ENCODE assay signal across 27 mouse cellular contexts in the genomic region with DNA sequence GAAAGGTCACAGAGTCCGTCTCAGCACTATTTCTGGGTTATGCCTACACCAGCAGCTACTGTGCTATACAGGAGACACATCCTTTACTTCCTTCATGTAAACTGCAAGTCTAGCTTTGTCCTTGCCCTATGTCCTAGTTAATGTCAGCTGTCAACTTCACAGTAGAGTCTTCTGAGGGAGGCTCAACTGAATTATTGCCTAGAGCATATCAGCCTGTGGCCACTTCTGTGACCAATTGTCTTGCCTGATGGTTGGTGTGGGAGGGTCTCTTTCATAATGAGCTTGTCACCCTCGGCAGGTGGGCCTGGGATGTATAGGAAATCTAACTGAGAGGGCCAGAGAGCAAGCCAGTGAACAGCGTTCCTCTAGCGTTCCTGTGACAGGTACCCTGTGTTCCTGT. TPM values are rescaled to one million over a fixed set of nuclear protein-coding genes. Genes with fewer than 3 reads are reported as not detected.
DNase-seq lines count a peak whose midpoint lies in the region; ATAC-seq and TF ChIP-seq lines count a peak whose summit lies in the region.
"Had no signal": no experiment of that assay in that cellular context is flagged by ENCODE, and none has a peak within 500 bp of the region (broad histone marks: within the 10 kb centered on the region; RNA-seq: fewer than 3 reads in every experiment).

No protein-coding gene starts in this region.

- intact Hi-C loops in gastrocnemius, adult 2 months (cut with DNase I): no loop called here

- no peaks in the 10 kb centered on the region for H3K36me3 ChIP-seq in midbrain, embryonic 11.5 days (ENCODE audit: control insufficient read depth, insufficient read depth, low read length)
- no peaks in the 10 kb centered on the region for H3K36me3 ChIP-seq in midbrain, embryonic 14.5 days (ENCODE audit: control insufficient read depth, insufficient read depth, low read length)
- 0 out of 2 replicates have a peak, but pooled peaks cover 3% of the 10 kb centered on the region for H3K36me3 ChIP-seq in liver, embryonic 15.5 days (replicated peaks)
- H3K36me3 ChIP-seq in macrophage (ENCODE audit: inconsistent target): no peaks in the 10 kb centered on the region
- H3K36me3 ChIP-seq: embryonic facial prominence, embryonic 10.5 days; forebrain, embryonic 12.5 days; forebrain, embryonic 15.5 days; hindbrain, embryonic 10.5 days; hindbrain, embryonic 13.5 days had no signal

- no peaks in the 10 kb centered on the region for H3K9me3 ChIP-seq in midbrain, embryonic 11.5 days (ENCODE audit: control insufficient read depth, low read length)
- H3K9me3 ChIP-seq in midbrain, embryonic 14.5 days (ENCODE audit: control insufficient read depth, low read length): no peaks in the 10 kb centered on the region
- no peaks in the 10 kb centered on the region for H3K9me3 ChIP-seq in liver, embryonic 15.5 days (replicated peaks)
- H3K9me3 ChIP-seq: embryonic facial prominence, embryonic 10.5 days; embryonic facial prominence, embryonic 13.5 days; forebrain, embryonic 12.5 days; forebrain, embryonic 15.5 days; G1E; hindbrain, embryonic 10.5 days; hindbrain, embryonic 13.5 days had no signal

- H3K27ac ChIP-seq in gastrocnemius, adult 2 months: peak overlapping the region; percentile 13; the same call in 1 of the 2 replicates
- no peak overlapping the region for H3K27ac ChIP-seq in midbrain, embryonic 11.5 days (ENCODE audit: low read depth, low read length)
- H3K27ac ChIP-seq in midbrain, embryonic 14.5 days (replicated peaks; ENCODE audit: low read depth, low read length): no peak overlapping the region
- H3K27ac ChIP-seq in liver, embryonic 15.5 days (replicated peaks): peak overlapping the region; percentile 84
- H3K27ac ChIP-seq in macrophage: peak overlapping the region; percentile 30
- H3K27ac ChIP-seq: embryonic facial prominence, embryonic 10.5 days; embryonic facial prominence, embryonic 13.5 days; forebrain, embryonic 12.5 days; forebrain, embryonic 15.5 days; hindbrain, embryonic 10.5 days; hindbrain, embryonic 13.5 days had no signal

- no peaks in the 10 kb centered on the region for H3K4me1 ChIP-seq in midbrain, embryonic 11.5 days (ENCODE audit: control insufficient read depth, insufficient read depth, low read length)
- H3K4me1 ChIP-seq in midbrain, embryonic 14.5 days (ENCODE audit: control insufficient read depth, insufficient read depth, low read length): no peaks in the 10 kb centered on the region
- peaks cover 55% of the 10 kb centered on the region for H3K4me1 ChIP-seq in liver, embryonic 15.5 days (replicated peaks)
- H3K4me1 ChIP-seq: forebrain, embryonic 12.5 days; forebrain, embryonic 15.5 days; hindbrain, embryonic 13.5 days had no signal

- WGBS in midbrain, embryonic 11.5 days: 53% methylated on average over 4 of the region's 4 CpGs
- 39% methylated on average over 4 of the region's 4 CpGs for WGBS in midbrain, embryonic 14.5 days
- WGBS in liver, embryonic 15.5 days (ENCODE audit: insufficient replicate concordance): 71% methylated on average over 4 of the region's 4 CpGs
- 90% methylated on average over 4 of the region's 4 CpGs for WGBS in macrophage (ENCODE audit: missing documents)

- no peak overlapping the region for H3K4me3 ChIP-seq in gastrocnemius, adult 2 months
- H3K4me3 ChIP-seq in midbrain, embryonic 11.5 days (ENCODE audit: low read depth, low read length): no peak overlapping the region
- no peak overlapping the region for H3K4me3 ChIP-seq in midbrain, embryonic 14.5 days (replicated peaks; ENCODE audit: low read depth, low read length)
- 0 out of 2 replicates have a peak overlapping the region, but pooled peaks have one; percentile 3 for H3K4me3 ChIP-seq in liver, embryonic 15.5 days (replicated peaks)
- no peak overlapping the region for H3K4me3 ChIP-seq in macrophage (ENCODE audit: inconsistent target)
- H3K4me3 ChIP-seq: embryonic facial prominence, embryonic 10.5 days; embryonic facial prominence, embryonic 13.5 days; erythroblast, embryonic 14.5 days; forebrain, embryonic 12.5 days; forebrain, embryonic 15.5 days; hindbrain, embryonic 10.5 days; hindbrain, embryonic 13.5 days had no signal

- H3K79me2 ChIP-seq in macrophage (ENCODE audit: inconsistent target): no peaks in the 10 kb centered on the region

- H3K9ac ChIP-seq in midbrain, embryonic 11.5 days (ENCODE audit: low read length): no peak overlapping the region
- H3K9ac ChIP-seq in midbrain, embryonic 14.5 days (replicated peaks; ENCODE audit: low read length): no peak overlapping the region
- no peak overlapping the region for H3K9ac ChIP-seq in liver, embryonic 15.5 days
- H3K9ac ChIP-seq: embryonic facial prominence, embryonic 13.5 days; forebrain, embryonic 12.5 days; forebrain, embryonic 15.5 days; hindbrain, embryonic 13.5 days had no signal

- ATAC-seq in midbrain, embryonic 11.5 days (ENCODE audit: low FRiP score): no peak
- ATAC-seq in midbrain, embryonic 14.5 days (ENCODE audit: low FRiP score, low TSS enrichment): no peak
- ATAC-seq in liver, embryonic 15.5 days (ENCODE audit: insufficient read depth): no peak
- ATAC-seq: forebrain, embryonic 15.5 days; hindbrain, embryonic 16.5 days had no signal

- no peak overlapping the region for H3K4me2 ChIP-seq in midbrain, embryonic 11.5 days
- no peak overlapping the region for H3K4me2 ChIP-seq in midbrain, embryonic 14.5 days (ENCODE audit: low read length)
- H3K4me2 ChIP-seq in liver, embryonic 15.5 days: peak overlapping the region; percentile 60; the same call in 1 of the 2 replicates
- H3K4me2 ChIP-seq: embryonic facial prominence, embryonic 13.5 days; forebrain, embryonic 12.5 days; forebrain, embryonic 15.5 days; heart, embryonic 11.5 days; hindbrain, embryonic 13.5 days had no signal

- no peak for DNase-seq in gastrocnemius, adult 2 months
- no peak for DNase-seq in gastrocnemius, postnatal 25 days
- DNase-seq in midbrain, embryonic 11.5 days (ENCODE audit: low spot score, missing footprints): peak; percentile 60
- no peak for DNase-seq in midbrain, embryonic 14.5 days
- no peak for DNase-seq in kidney, postnatal 25 days
- no peak for DNase-seq in frontal cortex, postnatal 36 days (ENCODE audit: low spot score in 2 of 2)
- DNase-seq: adrenal gland, adult 2 months; adrenal gland, postnatal 14 days; cerebellum, adult 11 months; cerebellum, adult 2 months; cerebellum, postnatal 10 days; cerebellum, postnatal 36 days; embryo, embryonic 11 days; gastrocnemius, postnatal 36 days had no signal

- no peaks in the 10 kb centered on the region for H3K27me3 ChIP-seq in midbrain, embryonic 11.5 days (ENCODE audit: control insufficient read depth, insufficient read depth, low read length)
- no peaks in the 10 kb centered on the region for H3K27me3 ChIP-seq in midbrain, embryonic 14.5 days (ENCODE audit: control insufficient read depth, insufficient read depth, low read length)
- no peaks in the 10 kb centered on the region for H3K27me3 ChIP-seq in liver, embryonic 15.5 days
- H3K27me3 ChIP-seq: CH12.LX; embryonic facial prominence, embryonic 13.5 days; forebrain, embryonic 12.5 days; forebrain, embryonic 15.5 days; hindbrain, embryonic 13.5 days had no signal

- no peak for TF ChIP-seq CTCF in gastrocnemius, adult 2 months (IDR thresholded peaks at IDR 0.05)

RNA-seq across cellular contexts. Expression of a gene that starts 11.7 kb away (rescaled TPM):
- 1 to 10 TPM; 2.8 to 3.3 TPM for total RNA-seq in gastrocnemius, adult 2 months (2021)
- 1 to 10 TPM; 2.2 to 2.7 TPM for total RNA-seq in gastrocnemius, postnatal 25 days (2021)
- polyA plus RNA-seq in midbrain, embryonic 11.5 days (2014; fragmentation: Nextera tagmentation; extraction: Ambion mirVana): 4.9 and 5.8 TPM in 2 replicates
- polyA plus RNA-seq in midbrain, embryonic 14.5 days (2014; fragmentation: Nextera tagmentation; extraction: Ambion mirVana): 4.8 and 6.9 TPM in 2 replicates
- polyA plus RNA-seq in liver, embryonic 15.5 days (2015; fragmentation: Nextera tagmentation; extraction: Ambion mirVana): 5.5 and 5.9 TPM in 2 replicates
- total RNA-seq in macrophage (2018; cell fraction: chromatin; rRNA removed): 100 to 1,000 TPM in 4 of 26 experiments, 10 to 100 TPM in 22; 13.6 to 128 (median 43.0) TPM
- 10 to 100 TPM in 18 of 26 experiments, 1 to 10 TPM in 8; 5.3 to 26.5 (median 12.8) TPM for total RNA-seq in macrophage (2018; cell fraction: cytosol; rRNA removed)
- total RNA-seq in macrophage (2018; cell fraction: nucleus; rRNA removed): 100 to 1,000 TPM in 1 of 26 experiments, 10 to 100 TPM in 25; 11.7 to 114 (median 31.0) TPM
- 16.2 to 41.4 TPM (median 17.9 TPM) in 3 replicates for polyA plus RNA-seq in macrophage (2018)
- polyA plus RNA-seq: erythroblast, embryonic 14.5 days had no signal

RNA-seq across cellular contexts. Expression of a gene that starts 11.8 kb away (rescaled TPM):
- 10 to 100 TPM; 20.6 to 21.6 TPM for total RNA-seq in gastrocnemius, adult 2 months (2021)
- total RNA-seq in gastrocnemius, postnatal 25 days (2021): 10 to 100 TPM; 19.1 to 26.4 TPM
- 46.1 and 48.8 TPM in 2 replicates for polyA plus RNA-seq in midbrain, embryonic 11.5 days (2014; fragmentation: Nextera tagmentation; extraction: Ambion mirVana)
- polyA plus RNA-seq in midbrain, embryonic 14.5 days (2014; fragmentation: Nextera tagmentation; extraction: Ambion mirVana): 28.5 and 40.7 TPM in 2 replicates
- 64.6 and 66.5 TPM in 2 replicates for polyA plus RNA-seq in liver, embryonic 15.5 days (2015; fragmentation: Nextera tagmentation; extraction: Ambion mirVana)
- 100 to 1,000 TPM in 20 of 26 experiments, 10 to 100 TPM in 6; 48.7 to 282 (median 168) TPM for total RNA-seq in macrophage (2018; cell fraction: chromatin; rRNA removed)
- total RNA-seq in macrophage (2018; cell fraction: cytosol; rRNA removed): 100 to 1,000 TPM; 397 to 624 (median 488) TPM
- total RNA-seq in macrophage (2018; cell fraction: nucleus; rRNA removed): 100 to 1,000 TPM in 24 of 26 experiments, 10 to 100 TPM in 2; 89.5 to 224 (median 144) TPM
- 515 to 693 TPM (median 583 TPM) in 3 replicates for polyA plus RNA-seq in macrophage (2018)

RNA-seq across cellular contexts. Expression of a gene that starts 27.2 kb away (rescaled TPM):
- total RNA-seq in gastrocnemius, adult 2 months (2021): 100 to 1,000 TPM; 130 to 135 TPM
- total RNA-seq in gastrocnemius, postnatal 25 days (2021): 100 to 1,000 TPM in 1 of 2 experiments, 10 to 100 TPM in 1; 93.9 to 131 TPM
- 25.4 and 29.8 TPM in 2 replicates for polyA plus RNA-seq in midbrain, embryonic 11.5 days (2014; fragmentation: Nextera tagmentation; extraction: Ambion mirVana)
- 18.0 and 18.4 TPM in 2 replicates for polyA plus RNA-seq in midbrain, embryonic 14.5 days (2014; fragmentation: Nextera tagmentation; extraction: Ambion mirVana)
- polyA plus RNA-seq in liver, embryonic 15.5 days (2015; fragmentation: Nextera tagmentation; extraction: Ambion mirVana): 14.7 and 16.8 TPM in 2 replicates
- total RNA-seq in macrophage (2018; cell fraction: chromatin; rRNA removed): 10 to 100 TPM in 11 of 26 experiments, 1 to 10 TPM in 15; 1.2 to 24.0 (median 7.4) TPM
- total RNA-seq in macrophage (2018; cell fraction: cytosol; rRNA removed): 10 to 100 TPM; 10.2 to 24.7 (median 14.6) TPM
- 10 to 100 TPM in 12 of 26 experiments, 1 to 10 TPM in 14; 5.0 to 28.0 (median 9.5) TPM for total RNA-seq in macrophage (2018; cell fraction: nucleus; rRNA removed)
- 11.1 to 21.8 TPM (median 21.2 TPM) in 3 replicates for polyA plus RNA-seq in macrophage (2018)

Comparison
In these comparisons a context has a peak if more than half of its experiments do, and no peak if none do; other contexts are left out.
1. H3K27ac ChIP-seq: peak in gastrocnemius, adult 2 months (single experiment), liver, embryonic 15.5 days (single experiment) and macrophage (single experiment); none in midbrain, embryonic 11.5 days (single experiment) and midbrain, embryonic 14.5 days (single experiment).